Mouse (Mus musculus): ENCODE data around the gene Olfr518. TPM values are rescaled to one million over a fixed set of nuclear protein-coding genes. Genes with fewer than 3 reads are reported as not detected.

Olfr518 gene
- polyA plus RNA-seq (2012; ENCODE audit: insufficient read depth, insufficient read length, low replicate concordance, missing spikeins), result not detected in 2 replicates

DNA sequence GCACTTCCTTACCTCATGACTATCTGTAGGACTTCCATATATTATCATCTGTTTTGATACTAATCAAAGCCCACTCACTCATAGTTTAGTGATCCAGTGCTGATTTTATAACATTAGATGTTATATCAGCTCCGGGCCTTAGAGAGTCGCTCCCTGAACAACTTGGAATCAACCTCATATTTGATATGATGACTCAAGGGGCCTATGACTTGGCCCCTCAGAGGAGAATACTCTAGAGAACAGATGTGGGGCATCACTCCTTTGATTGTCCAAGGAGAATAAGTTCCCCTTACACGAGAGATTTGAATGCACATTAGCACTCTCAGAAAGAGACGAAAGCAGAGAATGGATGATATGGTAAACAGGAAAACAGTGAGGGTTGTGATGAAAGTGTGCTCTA lies at the start of gene Olfr518:
Gene Olfr518 (minus strand): TSS at position 101 of the 400 bp plus-strand sequence.
- TF ChIP-seq POLR2A (IDR thresholded peaks at IDR 0.05; ENCODE audit: insufficient read depth, low read depth, low read length) (no peak), CTCF (IDR thresholded peaks at IDR 0.05; ENCODE audit: insufficient read depth, low read depth, low read length) (no peak)
- Histone ChIP-seq H3K4me3 (ENCODE audit: insufficient read depth, low read depth, low read length) (no peak within 1 kb of the TSS), H3K4me1 (ENCODE audit: control insufficient read depth, insufficient read depth, low read length) (no peaks in the 10 kb centered on the region), H3K27ac (ENCODE audit: insufficient read depth, low read depth, low read length) (no peak within 1 kb of the TSS)
- 73% methylated on average over 4 of the region's 4 CpGs for WGBS

DNA sequence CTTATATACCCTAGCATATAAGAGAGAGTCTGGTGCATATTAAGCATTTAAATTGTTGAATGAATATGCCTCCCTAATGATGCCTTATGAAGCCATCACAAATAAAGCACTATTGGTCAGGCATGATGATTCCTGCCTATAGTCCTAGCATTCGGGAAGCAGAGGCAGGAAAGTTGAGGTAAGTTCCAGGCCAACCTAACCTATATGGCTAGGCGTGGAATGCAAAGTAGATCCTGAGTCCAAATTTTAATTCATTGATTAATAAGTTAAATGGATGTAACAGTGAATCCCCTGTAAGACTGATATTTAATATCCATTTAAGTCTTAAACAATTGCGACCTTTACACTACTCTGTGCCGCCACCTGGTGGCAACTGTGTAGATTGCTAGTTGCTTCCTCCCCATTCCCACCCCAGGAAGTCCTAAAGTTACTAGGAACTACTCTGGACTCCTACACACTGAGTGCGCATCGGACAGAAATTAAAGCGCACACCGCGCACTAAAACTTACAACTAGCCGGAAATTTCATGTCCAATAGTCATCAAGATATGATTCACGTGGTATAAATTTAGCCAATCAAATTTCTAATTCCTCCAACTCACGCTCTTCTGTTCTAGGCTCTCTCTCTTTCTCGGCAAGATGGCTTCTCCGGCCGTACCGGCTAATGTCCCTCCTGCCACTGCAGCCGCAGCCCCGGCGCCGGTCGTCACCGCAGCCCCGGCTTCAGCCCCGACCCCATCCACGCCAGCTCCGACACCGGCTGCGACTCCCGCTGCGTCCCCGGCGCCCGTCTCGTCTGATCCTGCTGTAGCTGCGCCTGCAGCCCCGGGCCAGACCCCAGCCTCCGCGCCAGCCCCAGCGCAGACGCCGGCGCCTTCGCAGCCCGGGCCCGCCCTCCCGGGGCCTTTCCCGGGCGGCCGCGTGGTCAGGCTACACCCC lies 49.3 kb upstream of the Olfr518 start, which contains the start of gene Eif3f:
Gene Eif3f (plus strand): TSS at position 624 of the 938 bp plus-strand sequence.
- Histone ChIP-seq H3K4me1 (ENCODE audit: control insufficient read depth, insufficient read depth, low read length) (peaks cover 7% of the 10 kb centered on the region), H3K27ac (ENCODE audit: insufficient read depth, low read depth, low read length) (no peak within 1 kb of the TSS), H3K4me3 (ENCODE audit: insufficient read depth, low read depth, low read length) (peak within 1 kb of the TSS; percentile 95)
- WGBS, result 2% methylated on average over 50 of the region's 50 CpGs
- TF ChIP-seq POLR2A (IDR thresholded peaks at IDR 0.05; ENCODE audit: insufficient read depth, low read depth, low read length) (peak; percentile 67), CTCF (IDR thresholded peaks at IDR 0.05; ENCODE audit: insufficient read depth, low read depth, low read length) (no peak)

DNA sequence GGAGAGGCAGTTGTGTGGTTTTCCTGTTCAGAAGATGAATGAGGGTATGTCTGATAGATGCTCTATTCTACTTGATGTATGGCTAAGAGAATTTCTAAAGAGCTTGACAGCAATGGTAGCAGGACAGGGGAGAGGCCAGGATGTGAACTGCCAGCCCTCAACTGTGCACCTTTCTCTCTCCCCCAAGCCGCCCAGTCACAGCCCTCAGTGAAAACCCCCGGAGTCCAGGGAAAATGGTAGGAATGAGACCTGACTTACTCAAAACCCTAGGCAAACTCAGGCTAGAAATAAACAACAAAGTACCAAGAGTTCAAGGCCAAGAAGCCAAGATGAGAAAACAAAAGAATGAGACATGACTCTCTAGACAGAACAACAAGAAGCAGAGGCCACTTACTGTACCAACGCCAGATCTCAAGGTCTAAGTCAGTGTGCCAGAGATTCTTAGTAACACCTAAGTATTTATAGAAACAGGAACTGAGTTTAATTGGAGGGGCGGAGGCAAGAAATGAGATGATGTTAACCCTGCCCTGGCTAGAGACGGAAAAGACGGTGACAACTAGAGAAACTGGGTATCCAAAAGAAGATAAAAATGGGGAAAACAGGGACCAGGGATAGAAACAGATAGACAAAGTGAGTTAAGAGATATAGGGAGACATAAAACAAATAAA lies 45.1 kb upstream of the Olfr518 start, which contains the start of gene Nlrp10:
Gene Nlrp10 (minus strand): TSS at position 453 of the 668 bp plus-strand sequence.
- 66% methylated on average over 6 of the region's 6 CpGs for whole genome bisulfite sequencing
- H3K27ac ChIP-seq (ENCODE audit: insufficient read depth, low read depth, low read length), result peak within 1 kb of the TSS; percentile 46; the same call in 1 of the 2 replicates
- TF ChIP-seq POLR2A (IDR thresholded peaks at IDR 0.05; ENCODE audit: insufficient read depth, low read depth, low read length) (no peak), CTCF (IDR thresholded peaks at IDR 0.05; ENCODE audit: insufficient read depth, low read depth, low read length) (no peak)
- no peak within 1 kb of the TSS for H3K4me3 ChIP-seq (ENCODE audit: insufficient read depth, low read depth, low read length)
- H3K4me1 ChIP-seq (ENCODE audit: control insufficient read depth, insufficient read depth, low read length), result no peaks in the 10 kb centered on the region

DNA sequence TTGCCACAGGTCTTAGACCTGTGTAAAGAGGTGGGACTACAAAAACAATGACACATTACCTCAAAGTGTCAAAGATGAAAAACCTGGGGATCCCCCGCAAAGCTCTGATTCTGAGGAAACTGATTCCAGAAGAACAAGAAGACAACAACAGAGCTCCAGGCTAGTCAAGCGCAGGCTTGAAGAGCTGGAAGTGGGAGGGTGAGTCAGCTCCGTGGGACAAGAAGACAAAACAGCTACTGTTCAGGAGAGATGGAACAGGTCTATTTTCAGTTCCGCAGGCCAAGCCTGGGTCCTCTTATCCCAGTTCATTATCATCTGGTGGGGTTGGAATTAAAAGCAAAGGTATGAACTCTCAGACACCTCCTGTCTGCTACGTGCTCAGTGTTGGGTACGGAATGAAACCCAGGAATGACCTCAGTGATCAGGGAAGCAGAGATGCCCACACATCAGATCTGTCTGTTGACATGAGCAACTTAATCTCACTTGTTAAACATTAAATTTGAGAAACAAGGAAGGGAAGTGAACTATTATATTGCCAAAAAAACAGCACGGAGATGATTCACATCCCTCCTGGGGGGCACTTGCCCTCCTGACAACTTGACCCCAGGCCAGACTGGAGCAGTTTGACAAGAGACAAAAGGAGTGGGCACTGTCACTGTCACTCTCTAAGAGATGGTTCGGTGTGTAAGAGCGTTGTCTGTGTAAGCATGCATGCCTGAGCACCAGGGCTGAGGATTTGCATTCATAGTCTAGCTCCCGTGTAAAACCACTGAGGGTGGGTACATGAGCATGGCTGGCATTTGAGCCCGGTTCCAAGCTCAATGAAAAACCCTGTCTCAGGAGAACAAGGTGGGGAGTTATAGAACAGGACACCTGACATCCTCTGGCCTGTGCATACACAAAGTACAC lies 43.7 kb upstream of the Olfr518 start:
- TF ChIP-seq CTCF (IDR thresholded peaks at IDR 0.05; ENCODE audit: insufficient read depth, low read depth, low read length) (no peak), POLR2A (IDR thresholded peaks at IDR 0.05; ENCODE audit: insufficient read depth, low read depth, low read length) (no peak)
- WGBS, result 64% methylated on average over 11 of the region's 11 CpGs
- H3K27ac ChIP-seq (ENCODE audit: insufficient read depth, low read depth, low read length), result peak overlapping the region; percentile 46; the same call in 1 of the 2 replicates
- no peaks in the 10 kb centered on the region for H3K4me1 ChIP-seq (ENCODE audit: control insufficient read depth, insufficient read depth, low read length)
- no peak overlapping the region for H3K4me3 ChIP-seq (ENCODE audit: insufficient read depth, low read depth, low read length)

DNA sequence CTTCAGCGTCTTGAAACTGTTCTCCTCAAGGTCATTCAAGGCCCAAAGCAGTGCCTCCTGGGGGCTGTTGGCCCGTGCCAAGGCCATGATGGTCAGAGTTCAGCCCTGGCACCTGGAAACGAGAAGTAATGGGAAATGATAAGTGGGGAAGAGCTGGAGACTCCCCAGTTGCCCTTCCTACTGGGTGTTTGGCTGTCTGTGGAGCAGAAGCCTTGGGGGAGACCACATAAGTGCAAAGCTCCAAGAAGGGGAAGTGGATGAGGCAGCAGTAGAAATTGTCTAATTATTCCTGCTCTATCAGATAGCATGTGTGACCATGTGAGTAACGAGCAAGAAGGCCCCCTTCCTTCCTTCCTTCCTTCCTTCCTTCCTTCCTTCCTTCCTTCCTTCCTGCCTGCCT lies 42.2 kb upstream of the Olfr518 start:
- H3K27ac ChIP-seq (ENCODE audit: insufficient read depth, low read depth, low read length), result no peak overlapping the region

DNA sequence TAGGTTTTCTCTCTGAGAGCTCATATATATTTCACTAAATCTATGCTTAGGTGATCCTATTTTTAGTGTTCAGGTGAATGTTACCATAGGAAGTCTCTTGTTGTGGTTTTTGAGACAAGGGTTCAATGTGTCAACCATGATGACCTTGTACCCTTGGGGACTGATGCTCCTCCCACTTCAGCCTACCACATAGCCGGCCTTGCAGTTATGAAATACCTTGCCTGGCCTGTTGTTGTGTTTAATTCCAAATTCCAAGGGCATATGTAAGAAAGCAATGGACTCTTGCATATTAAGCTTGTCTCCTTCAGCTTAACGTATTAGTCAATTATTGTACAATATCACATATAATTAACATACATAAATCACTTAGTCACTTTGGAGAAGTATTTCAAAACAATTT lies 19.2 kb upstream of the Olfr518 start:
- TF ChIP-seq POLR2A (IDR thresholded peaks at IDR 0.05; ENCODE audit: insufficient read depth, low read depth, low read length) (no peak), CTCF (IDR thresholded peaks at IDR 0.05; ENCODE audit: insufficient read depth, low read depth, low read length) (no peak)
- no peak overlapping the region for H3K4me3 ChIP-seq (ENCODE audit: insufficient read depth, low read depth, low read length)
- no peak overlapping the region for H3K27ac ChIP-seq (ENCODE audit: insufficient read depth, low read depth, low read length)
- H3K4me1 ChIP-seq (ENCODE audit: control insufficient read depth, insufficient read depth, low read length), result no peaks in the 10 kb centered on the region
- 87% methylated on average over 2 of the region's 2 CpGs for WGBS

More for the DNA sequence above, 42.2 kb upstream of the Olfr518 start:
- 69% methylated on average over 4 of the region's 4 CpGs for WGBS
- TF ChIP-seq CTCF (IDR thresholded peaks at IDR 0.05; ENCODE audit: insufficient read depth, low read depth, low read length), result no peak
- TF ChIP-seq POLR2A (IDR thresholded peaks at IDR 0.05; ENCODE audit: insufficient read depth, low read depth, low read length), result no peak
- Histone ChIP-seq H3K4me3 (ENCODE audit: insufficient read depth, low read depth, low read length) (no peak overlapping the region), H3K4me1 (ENCODE audit: control insufficient read depth, insufficient read depth, low read length) (no peaks in the 10 kb centered on the region)

DNA sequence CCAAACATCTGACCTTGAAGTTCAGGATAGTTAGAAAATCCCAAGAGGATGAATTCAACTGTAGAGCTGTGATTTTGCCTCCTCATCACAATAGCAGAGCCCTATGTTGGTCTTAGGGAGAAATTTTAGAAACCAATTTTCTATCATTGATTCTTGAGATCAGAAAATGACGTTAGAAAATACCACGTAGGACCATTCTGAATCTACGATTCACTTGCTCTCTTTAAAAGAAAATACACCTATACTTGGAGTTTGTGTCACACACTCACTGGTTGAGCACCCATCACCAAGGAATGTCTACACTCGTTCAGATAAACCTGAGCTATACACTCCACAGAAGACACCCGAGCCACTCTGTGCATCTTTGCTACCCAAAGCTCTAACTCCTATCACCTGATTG lies 9.5 kb upstream of the Olfr518 start, which contains the start of gene Olfr519:
Gene Olfr519 (minus strand): TSS at position 101 of the 400 bp plus-strand sequence.
- Histone ChIP-seq H3K4me3 (ENCODE audit: insufficient read depth, low read depth, low read length) (no peak within 1 kb of the TSS), H3K27ac (ENCODE audit: insufficient read depth, low read depth, low read length) (no peak within 1 kb of the TSS), H3K4me1 (ENCODE audit: control insufficient read depth, insufficient read depth, low read length) (no peaks in the 10 kb centered on the region)
- WGBS, result 88% methylated on average over 5 of the region's 5 CpGs
- TF ChIP-seq CTCF (IDR thresholded peaks at IDR 0.05; ENCODE audit: insufficient read depth, low read depth, low read length) (no peak), POLR2A (IDR thresholded peaks at IDR 0.05; ENCODE audit: insufficient read depth, low read depth, low read length) (no peak)

DNA sequence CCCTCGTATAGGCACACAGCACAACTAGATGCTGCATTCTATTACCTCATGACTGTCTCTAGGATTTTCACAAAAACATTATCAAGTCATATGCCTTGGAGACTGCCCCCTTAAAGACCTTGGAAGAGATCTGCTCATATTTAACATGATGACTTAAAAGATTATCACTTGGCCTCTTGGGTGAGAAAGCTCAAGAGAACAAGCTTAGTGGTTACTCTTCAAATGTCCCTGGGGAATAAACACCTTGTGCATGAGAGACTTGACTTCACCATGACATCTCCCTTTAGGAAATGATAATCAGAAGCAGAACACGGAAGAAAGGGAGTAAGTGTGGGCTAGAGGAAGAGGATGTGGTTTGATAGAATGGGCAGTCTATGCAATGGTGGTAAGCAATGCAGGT lies 12.5 kb downstream of the Olfr518 start, which contains the start of gene Olfr517:
Gene Olfr517 (minus strand): TSS at position 101 of the 400 bp plus-strand sequence.
- no peak for TF ChIP-seq POLR2A (IDR thresholded peaks at IDR 0.05; ENCODE audit: insufficient read depth, low read depth, low read length)
- no peak for TF ChIP-seq CTCF (IDR thresholded peaks at IDR 0.05; ENCODE audit: insufficient read depth, low read depth, low read length)
- 55% methylated on average over 2 of the region's 2 CpGs for WGBS
- Histone ChIP-seq H3K4me1 (ENCODE audit: control insufficient read depth, insufficient read depth, low read length) (no peaks in the 10 kb centered on the region), H3K4me3 (ENCODE audit: insufficient read depth, low read depth, low read length) (no peak within 1 kb of the TSS), H3K27ac (ENCODE audit: insufficient read depth, low read depth, low read length) (no peak within 1 kb of the TSS)

Measured in olfactory bulb, adult 2 months (tissue).